Mouse (Mus musculus) urinary bladder, postnatal 4 days (tissue): ENCODE measurements around the gene Gm20696.

Source experiments
- DNase-seq, 2 experiments: peaks; one replicate each; pipeline ENCODE4 v3.0.0; 2021 to 2022; ENCODE audit warnings: low spot score in 2 of 2

The Gm20696 gene

GRCm38 (mm10) chr6:99211663-99212333, 454.8 kb downstream of the Gm20696 start:
- DNase-seq: no peak

- DNase-seq: no peak
Measured at GRCm38 (mm10) chr6:99210161-99210560, 456.4 kb downstream of the Gm20696 start.
